Mouse (Mus musculus): ENCODE results near the gene Nicn1. TPM values are rescaled to one million over a fixed set of nuclear protein-coding genes. Genes with fewer than 3 reads are reported as not detected.

Gene Nicn1
- total and polyA plus RNA-seq, 3 experiments: 7.4 to 12.9 (median 9.7) TPM

- Histone ChIP-seq H3K79me2 (replicated peaks; ENCODE audit: control insufficient read depth, extremely low read depth, insufficient read depth, poor library complexity, severe bottlenecking) (no peaks in the 10 kb centered on the region), H3K27me3 (replicated peaks) (peaks cover 2% of the 10 kb centered on the region), H3K9ac (ENCODE audit: insufficient read depth, low read depth) (peak overlapping the region; percentile 42), H3K9me3 (replicated peaks; ENCODE audit: low read length) (no peaks in the 10 kb centered on the region), H3K36me3 (replicated peaks in 1 of 2; ENCODE audit: control insufficient read depth in 1 of 2, insufficient read depth in 1 of 2, low read length in 1 of 2) (no peaks in the 10 kb centered on the region), H3K4me3 (replicated peaks in 1 of 3; ENCODE audit: low read depth in 2 of 3, low read length in 2 of 3, poor library complexity in 1 of 3) (peak overlapping the region; percentile 57 to 83 (median 75)), H3K4me2 (ENCODE audit: insufficient read depth, low read depth, poor library complexity, severe bottlenecking) (peak overlapping the region; percentile 60), H3K4me1 (ENCODE audit: control insufficient read depth in 1 of 2, insufficient read depth in 2 of 2) (peaks cover 2 to 27% of the 10 kb centered on the region in 2 experiments), H3K27ac (ENCODE audit: insufficient read depth, low read depth) (no peak overlapping the region)
- no peak for DNase-seq (ENCODE audit: extremely low read depth)
- dilution Hi-C loops (cut with MboI; ENCODE audit: extremely low pct_ligation_motif_present, extremely low pct_unique_long_range_greater_than_20kb, low sequenced_read_pairs) (no loop called here), in situ Hi-C loops (cut with MboI; ENCODE audit: low pct_ligation_motif_present, low pct_unique_long_range_greater_than_20kb, low sequenced_read_pairs) (no loop called here)
- TF ChIP-seq MAX (IDR thresholded peaks at IDR 0.05; ENCODE audit: low read length): peak; percentile 6; the same call in 1 of the 2 replicates
- no peak for TF ChIP-seq MEF2A (IDR thresholded peaks at IDR 0.05; ENCODE audit: borderline replicate concordance, low read depth, low read length)
- no peak for TF ChIP-seq MYC (IDR thresholded peaks at IDR 0.05; ENCODE audit: low read depth, low read length)
- TF ChIP-seq UBTF (IDR thresholded peaks at IDR 0.05; ENCODE audit: low read depth, low read length): 0 out of 2 replicates have a peak, but pooled peaks have one; percentile 42
These were observed 27.0 kb upstream of the Nicn1 start for GRCm38 (mm10) chr9:108263131-108263681.

- peak within 1 kb of the TSS; percentile 65 to 83 (median 75) for H3K4me3 ChIP-seq (replicated peaks in 1 of 3; ENCODE audit: low read depth in 2 of 3, low read length in 2 of 3, poor library complexity in 1 of 3)
- no peaks in the 10 kb centered on the region for H3K79me2 ChIP-seq (replicated peaks; ENCODE audit: control insufficient read depth, extremely low read depth, insufficient read depth, poor library complexity, severe bottlenecking)
- H3K36me3 ChIP-seq (replicated peaks in 1 of 2; ENCODE audit: control insufficient read depth in 1 of 2, insufficient read depth in 1 of 2, low read length in 1 of 2): no peaks in the 10 kb centered on the region
- H3K4me2 ChIP-seq (ENCODE audit: insufficient read depth, low read depth, poor library complexity, severe bottlenecking): peak within 1 kb of the TSS; percentile 60
- peaks cover 4 to 27% of the 10 kb centered on the region in 2 experiments for H3K4me1 ChIP-seq (ENCODE audit: control insufficient read depth in 1 of 2, insufficient read depth in 2 of 2)
- H3K9ac ChIP-seq (ENCODE audit: insufficient read depth, low read depth): peak within 1 kb of the TSS; percentile 62
- DNase-seq (ENCODE audit: extremely low read depth): peak; percentile 88
- no peaks in the 10 kb centered on the region for H3K9me3 ChIP-seq (replicated peaks; ENCODE audit: low read length)
- peaks cover 2% of the 10 kb centered on the region for H3K27me3 ChIP-seq (replicated peaks)
- no peak within 1 kb of the TSS for H3K27ac ChIP-seq (ENCODE audit: insufficient read depth, low read depth)
- dilution Hi-C loops (cut with MboI; ENCODE audit: extremely low pct_ligation_motif_present, extremely low pct_unique_long_range_greater_than_20kb, low sequenced_read_pairs) (no loop called here), in situ Hi-C loops (cut with MboI; ENCODE audit: low pct_ligation_motif_present, low pct_unique_long_range_greater_than_20kb, low sequenced_read_pairs) (no loop called here)
- TF ChIP-seq POLR2AphosphoS2 (IDR thresholded peaks at IDR 0.05; ENCODE audit: low read depth, low read length) (no peak), BHLHE40 (IDR thresholded peaks at IDR 0.05; ENCODE audit: low read depth, low read length) (no peak), HCFC1 (IDR thresholded peaks at IDR 0.05; ENCODE audit: low read depth, low read length) (no peak; the same call in 1 of the 2 replicates), RAD21 (IDR thresholded peaks at IDR 0.05; ENCODE audit: low read depth, low read length) (no peak), SMC3 (IDR thresholded peaks at IDR 0.05; ENCODE audit: low read depth, low read length) (no peak), IRF4 (IDR thresholded peaks at IDR 0.05; ENCODE audit: low read depth, low read length) (0 out of 2 replicates have a peak, but pooled peaks have one; percentile 4), ETS1 (conservative IDR thresholded peaks at IDR 0.05; ENCODE audit: low read depth, low read length) (no peak), ZKSCAN1 (IDR thresholded peaks at IDR 0.05; ENCODE audit: borderline replicate concordance, low read depth, low read length) (no peak), TCF12 (IDR thresholded peaks at IDR 0.05; ENCODE audit: low read depth, low read length) (no peak; the same call in 1 of the 2 replicates), ELF1 (IDR thresholded peaks at IDR 0.05; ENCODE audit: low read depth, low read length) (no peak), POLR2A (IDR thresholded peaks at IDR 0.05; ENCODE audit: low read depth, low read length) (peak; percentile 69), NRF1 (IDR thresholded peaks at IDR 0.05; ENCODE audit: low read depth, low read length) (peak; percentile 78), EP300 (IDR thresholded peaks at IDR 0.05; ENCODE audit: low read length) (no peak), CHD2 (IDR thresholded peaks at IDR 0.05; ENCODE audit: low read length) (peak; percentile 77), MXI1 (IDR thresholded peaks at IDR 0.05; ENCODE audit: low read depth, low read length) (peak; percentile 60; the same call in 1 of the 2 replicates), GABPA (IDR thresholded peaks at IDR 0.05; ENCODE audit: insufficient replicate concordance, low read depth, low read length) (no peak), USF2 (conservative IDR thresholded peaks at IDR 0.05; ENCODE audit: low read depth, low read length) (no peak), MYC (IDR thresholded peaks at IDR 0.05; ENCODE audit: low read depth, low read length) (no peak), MAX (IDR thresholded peaks at IDR 0.05; ENCODE audit: low read length) (peak; percentile 7; the same call in 1 of the 2 replicates), JUN (IDR thresholded peaks at IDR 0.05; ENCODE audit: insufficient read depth, low read depth, low read length) (no peak), RCOR1 (conservative IDR thresholded peaks at IDR 0.05; ENCODE audit: low read depth, low read length) (no peak), MAZ (IDR thresholded peaks at IDR 0.05; ENCODE audit: low read depth, low read length) (no peak), ZMIZ1 (IDR thresholded peaks at IDR 0.05; ENCODE audit: low read depth, low read length) (no peak), JUND (conservative IDR thresholded peaks at IDR 0.05; ENCODE audit: low read depth, low read length) (no peak), UBTF (IDR thresholded peaks at IDR 0.05; ENCODE audit: low read depth, low read length) (no peak), USF1 (IDR thresholded peaks at IDR 0.05; ENCODE audit: low read depth, low read length) (no peak), MEF2A (IDR thresholded peaks at IDR 0.05; ENCODE audit: borderline replicate concordance, low read depth, low read length) (no peak), TBP (conservative IDR thresholded peaks at IDR 0.05; ENCODE audit: low read depth, low read length) (no peak), CTCF (conservative IDR thresholded peaks at IDR 0.05 in 1 of 2, IDR thresholded peaks at IDR 0.05 in 1 of 2; ENCODE audit: low read depth in 2 of 2, low read length in 2 of 2) (no peak), MAFK (IDR thresholded peaks at IDR 0.05; ENCODE audit: insufficient replicate concordance, low read length) (no peak), SIN3A (IDR thresholded peaks at IDR 0.05; ENCODE audit: low read length) (peak; percentile 36; the same call in 1 of the 2 replicates)
These were observed 26.5 kb upstream of the Nicn1 start, which contains the start of gene Dag1 for GRCm38 (mm10) chr9:108263690-108264190. Dag1 (minus strand) TSS chr9:108263958.

Data from CH12.LX (cell line).